ENCODE assay signal across 21 mouse cellular contexts in the genomic region with DNA sequence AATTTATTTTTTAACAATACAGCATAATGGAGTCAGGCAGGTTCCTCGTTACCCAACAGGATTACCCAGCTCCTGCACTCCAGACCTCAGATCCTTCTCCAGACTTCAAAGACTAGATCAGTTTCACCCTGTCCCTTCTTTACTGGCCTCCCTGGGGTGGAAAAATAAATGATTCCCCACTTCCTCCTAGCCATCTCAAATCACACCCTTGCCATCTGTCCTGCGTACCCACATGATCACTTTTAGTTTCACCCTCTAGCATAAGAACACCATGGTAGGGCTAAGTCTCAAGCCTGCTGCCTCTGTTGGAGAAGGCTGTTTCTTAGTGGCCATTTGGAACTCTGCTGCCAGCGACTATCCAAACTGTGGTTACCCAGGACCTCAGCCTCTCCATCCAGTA.
A peak's percentile ranks its signal among the peaks of the same experiment; 100 is the strongest.
DNase-seq lines count a peak whose midpoint lies in the region; TF ChIP-seq lines count a peak whose summit lies in the region.
"Had no signal": no experiment of that assay in that cellular context is flagged by ENCODE, and none has a peak within 500 bp of the region (broad histone marks: within the 10 kb centered on the region; RNA-seq: fewer than 3 reads in every experiment).

No protein-coding gene starts in this region.

- H3K79me2 ChIP-seq in CH12.LX (replicated peaks; ENCODE audit: control insufficient read depth, extremely low read depth, insufficient read depth, poor library complexity, severe bottlenecking) = no peaks in the 10 kb centered on the region

- H3K9ac ChIP-seq in CH12.LX (ENCODE audit: insufficient read depth, low read depth) = no peak overlapping the region
- H3K9ac ChIP-seq: embryonic facial prominence, embryonic 13.5 days; embryonic facial prominence, embryonic 15.5 days; forebrain, embryonic 12.5 days had no signal

- H3K27ac ChIP-seq in CH12.LX (ENCODE audit: insufficient read depth, low read depth) = no peak overlapping the region
- H3K27ac ChIP-seq in small intestine, adult 2 months (ENCODE audit: insufficient read depth, low read depth, low read length) = 0 out of 2 replicates have a peak overlapping the region, but pooled peaks have one; percentile 34
- H3K27ac ChIP-seq: embryonic facial prominence, embryonic 13.5 days; embryonic facial prominence, embryonic 15.5 days; forebrain, embryonic 10.5 days; forebrain, embryonic 12.5 days had no signal

- H3K4me3 ChIP-seq in CH12.LX (replicated peaks in 1 of 3; ENCODE audit: low read depth in 2 of 3, low read length in 2 of 3, poor library complexity in 1 of 3) = peak overlapping the region in 1 of 3 experiments; percentile 3
- H3K4me3 ChIP-seq in small intestine, adult 2 months (ENCODE audit: low read depth, low read length) = no peak overlapping the region
- H3K4me3 ChIP-seq: embryonic facial prominence, embryonic 13.5 days; embryonic facial prominence, embryonic 15.5 days; erythroblast, embryonic 14.5 days; forebrain, embryonic 10.5 days; forebrain, embryonic 12.5 days had no signal

- WGBS in large intestine, adult 2 months = 65% methylated on average over 3 of the region's 3 CpGs
- WGBS in small intestine, adult 2 months = 64% methylated on average over 3 of the region's 3 CpGs

- peaks cover 0 to 2% of the 10 kb centered on the region in 2 experiments for H3K36me3 ChIP-seq in CH12.LX (replicated peaks in 1 of 2; ENCODE audit: control insufficient read depth in 1 of 2, insufficient read depth in 1 of 2, low read length in 1 of 2)
- no peaks in the 10 kb centered on the region for H3K36me3 ChIP-seq in small intestine, adult 2 months (ENCODE audit: control insufficient read depth, insufficient read depth, low read length)
- H3K36me3 ChIP-seq: embryonic facial prominence, embryonic 13.5 days; embryonic facial prominence, embryonic 15.5 days; forebrain, embryonic 10.5 days; forebrain, embryonic 12.5 days had no signal

- H3K27me3 ChIP-seq in CH12.LX (replicated peaks) = no peaks in the 10 kb centered on the region
- H3K27me3 ChIP-seq in small intestine, adult 2 months (ENCODE audit: control insufficient read depth, insufficient read depth, low read length) = no peaks in the 10 kb centered on the region
- H3K27me3 ChIP-seq: embryonic facial prominence, embryonic 13.5 days; embryonic facial prominence, embryonic 15.5 days; forebrain, embryonic 12.5 days had no signal

- TF ChIP-seq POLR2A in CH12.LX (IDR thresholded peaks at IDR 0.05; ENCODE audit: low read depth, low read length) = no peak
- no peak for TF ChIP-seq POLR2A in small intestine, adult 2 months (IDR thresholded peaks at IDR 0.05; ENCODE audit: low read depth, low read length)

- no peaks in the 10 kb centered on the region for H3K9me3 ChIP-seq in CH12.LX (replicated peaks; ENCODE audit: low read length)
- H3K9me3 ChIP-seq: embryonic facial prominence, embryonic 13.5 days; embryonic facial prominence, embryonic 15.5 days; forebrain, embryonic 10.5 days; forebrain, embryonic 12.5 days had no signal

- no peak for TF ChIP-seq CTCF in CH12.LX (conservative IDR thresholded peaks at IDR 0.05 in 1 of 2, IDR thresholded peaks at IDR 0.05 in 1 of 2; ENCODE audit: low read depth in 2 of 2, low read length in 2 of 2)
- TF ChIP-seq CTCF in small intestine, adult 2 months (IDR thresholded peaks at IDR 0.05; ENCODE audit: extremely low read depth, insufficient read length, insufficient replicate concordance, low read depth, low read length) = no peak

- peak overlapping the region; percentile 47 for H3K4me2 ChIP-seq in CH12.LX (ENCODE audit: insufficient read depth, low read depth, poor library complexity, severe bottlenecking)
- H3K4me2 ChIP-seq: embryonic facial prominence, embryonic 13.5 days; embryonic facial prominence, embryonic 15.5 days; forebrain, embryonic 12.5 days had no signal

- in situ Hi-C loops in CH12.LX (cut with MboI; ENCODE audit: low pct_ligation_motif_present, low pct_unique_long_range_greater_than_20kb, low sequenced_read_pairs) = loop anchor here (25.0 kb wide), 1 partner anchor 97 kb away; no protein-coding TSS in a partner anchor

- DNase-seq in CH12.LX (ENCODE audit: extremely low read depth) = peak; percentile 69
- DNase-seq in large intestine, adult 2 months (ENCODE audit: low read depth, low spot score) = peak; percentile 8
- no peak for DNase-seq in cerebellum, postnatal 14 days
- no peak for DNase-seq in heart, adult 18-20 months
- DNase-seq in adrenal gland, adult 18-20 months (ENCODE audit: low spot score in 2 of 2) = no peak
- DNase-seq: adrenal gland, adult 8-10 months; adrenal gland, postnatal 14 days; adrenal gland, postnatal 36 days; B cell, adult 2 months; cerebellum, adult 11-12 months; cerebellum, adult 2 months; cerebellum, adult 9-10 months; cerebellum, postnatal 10 days; cerebellum, postnatal 36 days; embryo, embryonic 11 days had no signal

- peaks cover 5 to 30% of the 10 kb centered on the region in 2 experiments for H3K4me1 ChIP-seq in CH12.LX (ENCODE audit: control insufficient read depth in 1 of 2, insufficient read depth in 2 of 2)
- no peaks in the 10 kb centered on the region; the same call in 1 of the 2 replicates for H3K4me1 ChIP-seq in small intestine, adult 2 months (ENCODE audit: control insufficient read depth, insufficient read depth, insufficient read length, low read length)
- H3K4me1 ChIP-seq: embryonic facial prominence, embryonic 13.5 days; embryonic facial prominence, embryonic 15.5 days; forebrain, embryonic 10.5 days; forebrain, embryonic 12.5 days had no signal

- dilution Hi-C loops in CH12.LX (cut with MboI; ENCODE audit: extremely low pct_ligation_motif_present, extremely low pct_unique_long_range_greater_than_20kb, low sequenced_read_pairs) = no loop called here

- peak; percentile 91 for TF ChIP-seq EP300 in CH12.LX (IDR thresholded peaks at IDR 0.05; ENCODE audit: low read length)

- no peak for TF ChIP-seq RAD21 in CH12.LX (IDR thresholded peaks at IDR 0.05; ENCODE audit: low read depth, low read length)

TF ChIP-seq in CH12.LX, 34 proteins besides CTCF, POLR2A, EP300 and RAD21:
- no peak for TF ChIP-seq MAZ (IDR thresholded peaks at IDR 0.05; ENCODE audit: low read depth, low read length)
- TF ChIP-seq PAX5 (IDR thresholded peaks at IDR 0.05; ENCODE audit: low read length) = no peak
- peak; percentile 47; the same call in 1 of the 2 replicates for TF ChIP-seq TCF12 (IDR thresholded peaks at IDR 0.05; ENCODE audit: low read depth, low read length)
- TF ChIP-seq BHLHE40 (IDR thresholded peaks at IDR 0.05; ENCODE audit: low read depth, low read length) = no peak
- TF ChIP-seq IRF4 (IDR thresholded peaks at IDR 0.05; ENCODE audit: low read depth, low read length) = peak; percentile 88
- TF ChIP-seq CHD1 (IDR thresholded peaks at IDR 0.05; ENCODE audit: low read depth, low read length) = no peak
- TF ChIP-seq RCOR1 (conservative IDR thresholded peaks at IDR 0.05; ENCODE audit: low read depth, low read length) = 0 out of 2 replicates have a peak, but pooled peaks have one; percentile 7
- no peak for TF ChIP-seq SMC3 (IDR thresholded peaks at IDR 0.05; ENCODE audit: low read depth, low read length)

Comparison
In these comparisons a context has a peak if more than half of its experiments do, and no peak if none do; other contexts are left out.
1. DNase-seq: peak in CH12.LX (single experiment) and large intestine, adult 2 months (single experiment); none in cerebellum, postnatal 14 days (0 of 2), heart, adult 18-20 months (0 of 2) and adrenal gland, adult 18-20 months (0 of 2).